Mouse (Mus musculus): ENCODE data around the gene Blvrb. TPM values are rescaled to one million over a fixed set of nuclear protein-coding genes. Genes with fewer than 3 reads are reported as not detected.
"Not testable (repeated sequence)": the region's sequence is repeated elsewhere in the genome, so short reads cannot be mapped to it uniquely, and the experiment has no call there.

Gene Blvrb
- polyA plus RNA-seq, 1 experiment: 71.6 TPM

DNA sequence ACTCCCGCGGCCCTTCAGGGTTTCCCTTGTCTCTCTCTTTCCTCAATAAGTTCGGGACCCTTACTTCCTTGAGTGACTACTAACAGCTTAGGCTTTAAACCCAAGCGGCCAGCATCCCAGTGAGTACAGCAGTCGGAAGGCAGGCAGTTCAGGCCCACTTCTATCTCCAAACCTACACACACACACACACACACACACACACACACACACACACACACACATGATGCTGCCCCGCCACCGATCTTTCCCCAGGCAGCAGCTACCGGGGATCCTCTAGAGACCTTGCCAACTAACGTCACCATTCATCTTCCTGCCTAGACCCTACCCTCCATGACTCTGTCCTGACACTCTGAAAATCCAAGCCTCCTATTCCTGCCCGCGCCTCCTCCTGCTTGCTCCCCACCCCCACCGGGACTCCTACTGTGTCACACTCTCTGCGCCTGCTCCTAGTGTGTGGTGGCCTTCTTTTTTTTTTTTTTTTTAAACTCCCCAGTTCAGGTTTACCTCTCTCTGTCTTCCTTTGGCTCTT, 40.0 kb downstream of the Blvrb start:
- peaks cover 21% of the 10 kb centered on the region for H3K4me1 ChIP-seq (ENCODE audit: control insufficient read depth, insufficient read depth, low read length)
- under 1% methylated on average over 13 of the region's 13 CpGs for WGBS
- TF ChIP-seq CTCF (IDR thresholded peaks at IDR 0.05; ENCODE audit: insufficient read depth, low read length) (no peak), POLR2A (IDR thresholded peaks at IDR 0.05; ENCODE audit: borderline replicate concordance, extremely low read depth, low read depth, low read length) (no peak)
- DNase-seq: peak; percentile 60
- peak overlapping the region; percentile 83 for H3K4me3 ChIP-seq (replicated peaks; ENCODE audit: extremely low read depth, low read depth, low read length)

DNA sequence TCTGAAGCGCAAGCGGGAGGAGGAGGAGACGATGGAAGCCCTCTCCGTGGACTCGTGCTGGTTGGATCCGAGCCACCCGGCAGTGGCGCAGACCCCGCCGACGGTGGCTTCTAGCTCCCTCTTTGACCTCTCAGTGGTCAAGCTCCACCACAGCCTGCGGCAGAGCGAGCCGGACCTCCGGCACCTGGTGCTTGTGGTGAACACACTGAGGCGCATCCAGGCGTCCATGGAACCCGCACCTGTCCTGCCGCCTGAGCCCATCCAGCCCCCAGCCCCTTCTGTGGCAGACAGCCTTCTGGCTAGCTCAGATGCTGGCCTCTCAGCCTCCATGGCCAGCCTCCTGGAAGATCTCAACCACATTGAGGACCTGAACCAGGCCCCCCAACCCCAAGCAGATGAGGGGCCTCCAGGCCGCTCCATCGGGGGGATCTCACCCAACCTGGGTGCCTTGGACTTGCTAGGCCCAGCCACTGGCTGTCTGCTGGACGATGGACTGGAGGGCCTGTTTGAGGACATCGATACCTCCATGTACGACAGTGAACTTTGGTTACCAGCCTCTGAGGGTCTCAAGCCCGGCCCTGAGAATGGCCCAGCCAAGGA, 41.6 kb downstream of the Blvrb start:
- no peak for DNase-seq
- Histone ChIP-seq H3K4me1 (ENCODE audit: control insufficient read depth, insufficient read depth, low read length) (peaks cover 21% of the 10 kb centered on the region), H3K4me3 (replicated peaks; ENCODE audit: extremely low read depth, low read depth, low read length) (no peak overlapping the region)
- WGBS: 87% methylated on average over 25 of the region's 25 CpGs
- no peak for TF ChIP-seq CTCF (IDR thresholded peaks at IDR 0.05; ENCODE audit: insufficient read depth, low read length)
- TF ChIP-seq POLR2A (IDR thresholded peaks at IDR 0.05; ENCODE audit: borderline replicate concordance, extremely low read depth, low read depth, low read length): no peak

GRCm38 (mm10) chr7:27490227-27490542, 42.4 kb downstream of the Blvrb start:
- 11% methylated on average over 4 of the region's 4 CpGs for WGBS
- DNase-seq: no peak
- peak overlapping the region; percentile 39 for H3K4me3 ChIP-seq (replicated peaks; ENCODE audit: extremely low read depth, low read depth, low read length)
- TF ChIP-seq POLR2A (IDR thresholded peaks at IDR 0.05; ENCODE audit: borderline replicate concordance, extremely low read depth, low read depth, low read length): no peak
- no peak for TF ChIP-seq CTCF (IDR thresholded peaks at IDR 0.05; ENCODE audit: insufficient read depth, low read length)
- peaks cover 21% of the 10 kb centered on the region for H3K4me1 ChIP-seq (ENCODE audit: control insufficient read depth, insufficient read depth, low read length)

- peak; percentile 79; the same call in 1 of the 2 replicates for TF ChIP-seq POLR2A (IDR thresholded peaks at IDR 0.05; ENCODE audit: borderline replicate concordance, extremely low read depth, low read depth, low read length)
- peak; percentile 46 for TF ChIP-seq CTCF (IDR thresholded peaks at IDR 0.05; ENCODE audit: insufficient read depth, low read length)
- Histone ChIP-seq H3K4me3 (replicated peaks; ENCODE audit: extremely low read depth, low read depth, low read length) (peak overlapping the region; percentile 54), H3K4me1 (ENCODE audit: control insufficient read depth, insufficient read depth, low read length) (peaks cover 21% of the 10 kb centered on the region)
- under 1% methylated on average over 33 of the region's 33 CpGs for WGBS
- DNase-seq: peak; percentile 94
Observed at GRCm38 (mm10) chr7:27490543-27491329, 43.0 kb downstream of the Blvrb start.

GRCm38 (mm10) chr7:27491856-27492255, 44.1 kb downstream of the Blvrb start:
- Histone ChIP-seq H3K4me3 (replicated peaks; ENCODE audit: extremely low read depth, low read depth, low read length) (no peak overlapping the region), H3K4me1 (ENCODE audit: control insufficient read depth, insufficient read depth, low read length) (peaks cover 21% of the 10 kb centered on the region)
- TF ChIP-seq CTCF (IDR thresholded peaks at IDR 0.05; ENCODE audit: insufficient read depth, low read length) (no peak), POLR2A (IDR thresholded peaks at IDR 0.05; ENCODE audit: borderline replicate concordance, extremely low read depth, low read depth, low read length) (no peak)
- WGBS: 49% methylated on average over 7 of the region's 7 CpGs
- peak; percentile 46 for DNase-seq

DNA sequence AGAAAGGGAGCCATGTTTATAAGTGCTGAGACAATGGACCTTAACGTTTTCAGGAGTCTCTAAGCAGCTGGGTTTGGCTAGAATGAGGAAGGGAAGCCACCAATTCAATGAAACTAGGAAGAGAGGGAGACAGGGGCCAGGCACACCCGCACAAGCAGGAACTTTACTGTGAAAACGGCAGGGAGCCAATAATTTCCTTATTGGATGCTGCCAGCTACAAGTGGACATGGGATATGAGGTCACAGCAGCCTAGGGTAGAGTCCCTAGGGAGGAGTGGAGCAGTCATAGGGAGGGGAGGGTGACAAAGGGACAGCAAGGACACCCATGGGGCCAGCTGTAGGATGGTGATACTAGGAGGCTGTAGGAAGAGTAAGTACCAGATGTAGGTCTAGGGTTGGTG, 45.2 kb downstream of the Blvrb start:
- WGBS: 25% methylated on average over 3 of the region's 3 CpGs
- no peak for DNase-seq
- peaks cover 21% of the 10 kb centered on the region for H3K4me1 ChIP-seq (ENCODE audit: control insufficient read depth, insufficient read depth, low read length)
- TF ChIP-seq POLR2A (IDR thresholded peaks at IDR 0.05; ENCODE audit: borderline replicate concordance, extremely low read depth, low read depth, low read length) (no peak), CTCF (IDR thresholded peaks at IDR 0.05; ENCODE audit: insufficient read depth, low read length) (no peak)
- no peak overlapping the region for H3K4me3 ChIP-seq (replicated peaks; ENCODE audit: extremely low read depth, low read depth, low read length)

DNA sequence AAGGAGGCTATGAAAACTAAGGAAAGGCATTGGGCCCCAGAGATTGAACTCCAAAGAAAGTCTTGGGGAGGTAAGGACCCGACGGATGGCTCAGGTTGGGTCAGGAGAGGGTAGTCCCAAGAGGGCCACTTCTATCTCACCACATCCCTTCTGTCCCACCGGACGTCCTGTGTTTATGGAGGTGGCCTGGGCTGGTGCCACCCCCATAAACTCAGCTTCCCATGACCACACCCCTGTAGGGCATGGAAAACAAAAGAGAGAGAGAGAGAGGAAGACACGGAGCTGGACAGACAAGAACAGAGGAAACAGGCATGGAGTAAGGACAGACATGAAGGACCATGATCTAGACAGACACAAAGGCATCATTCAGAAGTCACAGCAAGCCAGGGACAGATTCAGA, 45.7 kb downstream of the Blvrb start:
- peaks cover 18% of the 10 kb centered on the region for H3K4me1 ChIP-seq (ENCODE audit: control insufficient read depth, insufficient read depth, low read length)
- WGBS: 46% methylated on average over 5 of the region's 5 CpGs
- DNase-seq: no peak
- TF ChIP-seq POLR2A (IDR thresholded peaks at IDR 0.05; ENCODE audit: borderline replicate concordance, extremely low read depth, low read depth, low read length) (no peak), CTCF (IDR thresholded peaks at IDR 0.05; ENCODE audit: insufficient read depth, low read length) (no peak)
- no peak overlapping the region for H3K4me3 ChIP-seq (replicated peaks; ENCODE audit: extremely low read depth, low read depth, low read length)

DNA sequence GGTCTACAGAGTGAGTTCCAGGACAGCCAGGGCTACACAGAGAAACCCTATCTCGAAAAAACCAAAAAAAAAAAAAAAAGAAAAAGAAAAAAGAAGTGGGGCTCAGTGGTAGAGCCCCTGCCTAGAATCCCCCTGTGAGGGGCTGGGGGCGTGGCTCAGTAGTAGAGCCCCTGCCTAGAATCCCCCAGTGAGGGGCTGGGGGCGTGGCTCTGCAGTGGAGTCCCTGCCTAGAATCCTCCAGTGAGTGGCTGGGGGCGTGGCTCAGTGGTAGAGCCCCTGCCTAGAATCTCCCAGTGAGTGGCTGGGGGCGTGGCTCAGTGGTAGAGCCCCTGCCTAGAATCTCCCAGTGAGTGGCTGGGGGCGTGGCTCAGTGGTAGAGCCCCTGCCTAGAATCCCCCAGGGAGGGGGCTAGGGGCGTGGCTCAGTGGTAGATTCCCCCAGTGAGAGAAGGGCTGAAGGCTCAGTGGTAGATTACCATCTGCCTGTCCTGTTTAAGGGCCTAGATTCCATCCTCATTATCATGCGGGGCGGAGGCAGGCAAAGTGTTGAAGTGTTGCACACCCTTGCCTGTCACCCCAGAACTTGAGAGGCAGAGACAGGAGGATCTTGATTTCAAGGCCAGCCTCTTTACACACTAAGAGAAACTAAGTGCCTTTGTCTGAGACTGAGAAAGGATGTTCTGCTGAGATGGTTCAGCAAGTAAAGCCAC, 47.0 kb downstream of the Blvrb start:
- WGBS: 92% methylated on average over 8 of the region's 9 CpGs

DNA sequence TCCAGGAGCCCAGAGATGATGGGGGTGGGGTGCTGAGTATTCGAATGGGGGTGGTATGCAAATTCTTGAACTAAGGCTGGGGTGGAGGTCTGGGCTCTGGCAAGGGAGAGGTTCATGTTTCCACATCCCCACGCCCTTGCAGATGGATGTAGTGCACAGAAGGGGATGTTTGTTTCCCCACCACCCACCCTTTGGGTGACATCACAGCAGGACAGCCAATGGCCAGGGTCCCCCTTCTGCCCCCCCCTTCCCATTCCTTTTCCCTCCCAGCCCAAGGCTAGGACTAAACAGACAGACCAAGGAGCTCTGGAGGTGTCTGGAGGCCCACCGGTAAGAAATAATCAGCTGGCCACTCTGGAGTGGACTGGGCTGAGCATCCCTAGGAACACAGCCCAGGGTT, 51.3 kb downstream of the Blvrb start, which contains the start of gene Prx:
Gene Prx (plus strand): TSS at position 289 of the 400 bp plus-strand sequence.
- peak; percentile 77 for TF ChIP-seq POLR2A (IDR thresholded peaks at IDR 0.05; ENCODE audit: borderline replicate concordance, extremely low read depth, low read depth, low read length)
- TF ChIP-seq CTCF (IDR thresholded peaks at IDR 0.05; ENCODE audit: insufficient read depth, low read length): no peak
- 22% methylated on average over 3 of the region's 3 CpGs for WGBS
- Histone ChIP-seq H3K4me3 (replicated peaks; ENCODE audit: extremely low read depth, low read depth, low read length) (peak within 1 kb of the TSS; percentile 72), H3K4me1 (ENCODE audit: control insufficient read depth, insufficient read depth, low read length) (peaks cover 3% of the 10 kb centered on the region; the same call in 1 of the 2 replicates)
- no peak for DNase-seq

More for the DNA sequence above, 47.0 kb downstream of the Blvrb start:
- not testable (repeated sequence) for H3K4me3 ChIP-seq (replicated peaks; ENCODE audit: extremely low read depth, low read depth, low read length); DNase-seq
- H3K4me1 ChIP-seq (ENCODE audit: control insufficient read depth, insufficient read depth, low read length): peaks cover 11% of the 10 kb centered on the region

Data from lung, adult 2 months (tissue).